Mouse (Mus musculus): ENCODE measurements at regions not wholly inside any gene's neighbourhood (a gene's known extent, or its start where the extent isn't known, plus 50 kb on each side); places are given as distances from the start of the nearest gene placed in this dataset.
A peak's percentile ranks its signal among the peaks of the same experiment; 100 is the strongest.

DNA sequence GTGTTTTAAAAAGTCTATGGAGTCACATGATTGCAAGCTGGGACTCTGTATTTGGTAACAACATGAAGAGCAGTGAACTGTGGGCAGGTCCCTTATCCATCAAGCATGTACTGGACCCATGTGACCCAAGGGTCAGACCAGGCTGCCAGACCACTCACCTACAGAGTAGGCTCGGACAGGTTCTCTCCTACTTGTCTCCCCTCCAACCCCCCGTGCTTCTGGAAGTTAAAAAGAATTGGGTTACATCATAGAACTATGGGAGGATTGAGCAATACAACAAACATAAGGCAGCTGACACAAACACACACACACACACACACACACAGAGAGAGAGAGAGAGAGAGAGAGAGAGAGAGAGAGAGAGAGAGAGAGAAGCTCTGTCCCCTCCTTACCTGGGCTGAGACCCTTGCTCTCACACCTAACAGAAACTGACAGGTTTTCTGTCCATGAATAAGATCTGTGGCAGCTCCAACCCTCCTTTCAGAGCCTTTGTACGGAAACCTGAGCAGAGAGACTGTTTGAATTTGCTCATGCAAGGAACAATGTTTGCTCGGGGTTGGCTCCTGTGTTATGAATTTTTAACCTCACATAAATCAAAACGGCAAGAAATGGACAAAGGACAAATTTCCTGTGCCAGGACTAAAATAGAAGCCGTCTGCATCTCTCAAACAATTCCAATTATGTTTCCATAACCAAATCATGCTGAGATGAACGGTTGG, 159.0 kb upstream of the Arl4c start:
- H3K9ac ChIP-seq (ENCODE audit: low read depth, low read length), result no peak overlapping the region
- WGBS, result 62% methylated on average over 7 of the region's 7 CpGs
- no peak for ATAC-seq

DNA sequence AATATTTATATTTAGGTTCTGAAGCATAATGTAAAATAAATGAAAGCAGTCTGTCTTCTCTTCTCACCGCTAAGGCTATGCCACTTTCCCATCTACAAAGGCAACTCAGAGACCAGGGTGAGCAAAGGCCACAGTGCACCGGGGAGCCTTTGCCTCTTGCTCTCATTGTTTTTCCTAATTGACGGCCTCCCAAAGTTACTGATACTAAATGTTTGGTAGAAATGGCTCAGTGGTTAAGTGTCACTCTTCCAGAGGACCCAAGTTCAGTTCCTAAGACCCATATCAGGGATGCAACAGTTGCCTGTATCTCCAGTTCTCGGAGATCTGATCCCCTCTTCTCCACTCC, 159.5 kb upstream of the Arl4c start:
- Histone ChIP-seq H3K9ac (ENCODE audit: low read depth, low read length) (no peak overlapping the region), H3K4me3 (ENCODE audit: low read length) (no peak overlapping the region), H3K27ac (ENCODE audit: low read depth, low read length) (peak overlapping the region; percentile 13; the same call in 1 of the 2 replicates), H3K9me3 (ENCODE audit: control insufficient read depth, low read length) (no peaks in the 10 kb centered on the region), H3K27me3 (replicated peaks; ENCODE audit: control insufficient read depth, insufficient read depth, low read length) (no peaks in the 10 kb centered on the region), H3K4me1 (ENCODE audit: control insufficient read depth, insufficient read depth, low read depth, low read length) (no peaks in the 10 kb centered on the region), H3K36me3 (ENCODE audit: control insufficient read depth, insufficient read depth, low read length) (no peaks in the 10 kb centered on the region), H3K4me2 (ENCODE audit: low read length) (no peak overlapping the region)
- WGBS, result 66% methylated on average over 4 of the region's 4 CpGs
- ATAC-seq, result no peak

More for the DNA sequence above, 159.0 kb upstream of the Arl4c start:
- H3K36me3 ChIP-seq (ENCODE audit: control insufficient read depth, insufficient read depth, low read length), result no peaks in the 10 kb centered on the region
- no peaks in the 10 kb centered on the region for H3K27me3 ChIP-seq (replicated peaks; ENCODE audit: control insufficient read depth, insufficient read depth, low read length)
- H3K4me1 ChIP-seq (ENCODE audit: control insufficient read depth, insufficient read depth, low read depth, low read length), result no peaks in the 10 kb centered on the region
- peak overlapping the region; percentile 13; the same call in 1 of the 2 replicates for H3K27ac ChIP-seq (ENCODE audit: low read depth, low read length)
- no peak overlapping the region for H3K4me2 ChIP-seq (ENCODE audit: low read length)
- H3K9me3 ChIP-seq (ENCODE audit: control insufficient read depth, low read length), result no peaks in the 10 kb centered on the region
- no peak overlapping the region for H3K4me3 ChIP-seq (ENCODE audit: low read length)

DNA sequence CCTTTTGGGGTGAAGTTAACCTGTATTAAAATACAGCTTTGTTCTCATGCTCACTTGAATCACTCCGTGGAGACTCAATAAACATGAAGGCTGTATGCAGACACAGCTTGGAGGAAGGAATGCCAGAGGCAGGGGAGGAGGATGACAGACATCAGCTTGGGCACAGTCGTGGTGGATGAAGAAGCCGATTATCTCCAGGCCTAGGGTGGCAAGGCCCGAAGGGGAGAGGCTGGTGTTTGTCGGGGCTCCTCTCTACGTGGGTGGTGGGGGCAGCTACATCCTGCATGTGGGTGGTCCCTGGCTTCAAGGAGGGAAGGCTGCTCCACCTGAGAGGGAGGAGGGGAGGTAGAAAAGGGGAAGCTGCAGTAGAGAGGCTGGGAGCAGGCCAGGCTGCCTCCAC, 163.4 kb upstream of the Arl4c start:
- Histone ChIP-seq H3K4me2 (ENCODE audit: low read length) (no peak overlapping the region), H3K9me3 (ENCODE audit: control insufficient read depth, low read length) (no peaks in the 10 kb centered on the region), H3K36me3 (ENCODE audit: control insufficient read depth, insufficient read depth, low read length) (no peaks in the 10 kb centered on the region), H3K27me3 (replicated peaks; ENCODE audit: control insufficient read depth, insufficient read depth, low read length) (no peaks in the 10 kb centered on the region), H3K4me3 (ENCODE audit: low read length) (no peak overlapping the region), H3K9ac (ENCODE audit: low read depth, low read length) (no peak overlapping the region), H3K4me1 (ENCODE audit: control insufficient read depth, insufficient read depth, low read depth, low read length) (no peaks in the 10 kb centered on the region), H3K27ac (ENCODE audit: low read depth, low read length) (no peak overlapping the region)
- ATAC-seq, result no peak
- 57% methylated on average over 6 of the region's 6 CpGs for WGBS

DNA sequence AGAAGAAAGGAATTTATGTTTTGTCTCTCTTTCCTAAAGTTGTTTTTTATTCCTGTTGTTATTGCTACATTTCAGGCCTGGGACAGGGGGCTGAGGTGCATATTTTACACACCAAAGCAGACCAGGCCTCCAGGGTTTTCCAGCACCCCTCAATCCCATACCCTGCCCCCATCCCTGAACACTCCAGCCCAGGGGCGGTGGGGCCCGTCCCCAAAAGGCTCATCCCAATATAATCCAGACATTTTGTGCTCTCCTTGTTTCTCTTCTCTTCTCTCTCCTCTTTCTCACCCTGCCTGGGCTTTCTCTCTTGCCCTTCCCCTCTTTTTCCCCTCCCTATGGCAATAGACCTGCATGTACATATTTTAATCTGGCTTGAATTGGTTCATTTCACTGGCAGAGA, 164.6 kb upstream of the Arl4c start:
- Histone ChIP-seq H3K27ac (ENCODE audit: low read depth, low read length) (no peak overlapping the region), H3K9ac (ENCODE audit: low read depth, low read length) (no peak overlapping the region), H3K4me2 (ENCODE audit: low read length) (no peak overlapping the region), H3K9me3 (ENCODE audit: control insufficient read depth, low read length) (no peaks in the 10 kb centered on the region), H3K4me3 (ENCODE audit: low read length) (no peak overlapping the region), H3K27me3 (replicated peaks; ENCODE audit: control insufficient read depth, insufficient read depth, low read length) (no peaks in the 10 kb centered on the region), H3K36me3 (ENCODE audit: control insufficient read depth, insufficient read depth, low read length) (no peaks in the 10 kb centered on the region), H3K4me1 (ENCODE audit: control insufficient read depth, insufficient read depth, low read depth, low read length) (no peaks in the 10 kb centered on the region)
- 84% methylated on average over 2 of the region's 2 CpGs for WGBS
- ATAC-seq, result no peak

DNA sequence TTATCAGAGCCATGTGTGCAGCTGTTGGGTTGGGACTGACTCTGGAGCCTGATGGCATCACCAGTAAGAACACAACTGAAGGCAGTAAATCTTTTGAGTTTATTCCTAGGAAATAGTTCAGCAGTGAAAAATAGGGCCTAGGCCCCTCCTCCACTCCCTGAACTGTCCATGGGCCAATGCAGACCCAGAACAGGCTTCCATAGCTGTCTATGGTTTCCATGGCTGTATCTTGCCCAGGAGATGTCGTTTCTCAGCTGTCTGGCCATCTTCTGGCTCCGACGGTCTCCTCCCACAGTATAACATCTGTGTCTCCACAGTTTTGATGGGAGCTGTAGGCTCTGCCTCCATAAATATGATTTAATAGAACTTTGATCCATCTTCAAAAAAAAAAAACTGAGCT, 165.1 kb upstream of the Arl4c start:
- Histone ChIP-seq H3K9me3 (ENCODE audit: control insufficient read depth, low read length) (no peaks in the 10 kb centered on the region), H3K4me3 (ENCODE audit: low read length) (no peak overlapping the region), H3K4me1 (ENCODE audit: control insufficient read depth, insufficient read depth, low read depth, low read length) (no peaks in the 10 kb centered on the region), H3K9ac (ENCODE audit: low read depth, low read length) (no peak overlapping the region), H3K36me3 (ENCODE audit: control insufficient read depth, insufficient read depth, low read length) (no peaks in the 10 kb centered on the region), H3K4me2 (ENCODE audit: low read length) (no peak overlapping the region), H3K27me3 (replicated peaks; ENCODE audit: control insufficient read depth, insufficient read depth, low read length) (no peaks in the 10 kb centered on the region), H3K27ac (ENCODE audit: low read depth, low read length) (no peak overlapping the region)
- 81% methylated on average over 3 of the region's 3 CpGs for WGBS
- ATAC-seq, result no peak

DNA sequence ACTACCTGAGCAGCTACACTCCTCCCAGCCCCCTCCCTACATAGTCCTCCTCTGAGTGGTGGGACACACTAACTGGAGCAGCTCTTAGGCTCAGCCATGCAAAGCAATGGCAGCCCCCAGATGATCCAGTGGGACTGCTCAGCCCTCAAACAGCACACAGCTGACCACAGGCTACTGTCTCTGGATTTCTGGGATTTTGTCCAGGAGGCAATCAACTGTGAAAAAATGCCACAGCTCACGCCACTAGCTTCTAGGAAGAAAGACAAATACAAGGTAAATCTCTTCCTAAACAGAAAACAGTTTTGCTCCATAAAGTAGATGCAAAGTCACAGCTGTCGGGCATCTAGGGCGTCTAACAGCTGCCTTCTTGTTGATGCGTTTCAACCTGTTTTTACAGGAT, 167.9 kb upstream of the Arl4c start:
- H3K27ac ChIP-seq (ENCODE audit: low read depth, low read length), result no peak overlapping the region
- ATAC-seq, result peak; percentile 70; the same call in 1 of the 2 replicates
- WGBS, result 64% methylated on average over 4 of the region's 4 CpGs
- no peak overlapping the region for H3K4me2 ChIP-seq (ENCODE audit: low read length)
- H3K27me3 ChIP-seq (replicated peaks; ENCODE audit: control insufficient read depth, insufficient read depth, low read length), result no peaks in the 10 kb centered on the region
- H3K9me3 ChIP-seq (ENCODE audit: control insufficient read depth, low read length), result no peaks in the 10 kb centered on the region
- H3K9ac ChIP-seq (ENCODE audit: low read depth, low read length), result no peak overlapping the region
- no peaks in the 10 kb centered on the region for H3K36me3 ChIP-seq (ENCODE audit: control insufficient read depth, insufficient read depth, low read length)
- H3K4me3 ChIP-seq (ENCODE audit: low read length), result no peak overlapping the region
- H3K4me1 ChIP-seq (ENCODE audit: control insufficient read depth, insufficient read depth, low read depth, low read length), result no peaks in the 10 kb centered on the region

DNA sequence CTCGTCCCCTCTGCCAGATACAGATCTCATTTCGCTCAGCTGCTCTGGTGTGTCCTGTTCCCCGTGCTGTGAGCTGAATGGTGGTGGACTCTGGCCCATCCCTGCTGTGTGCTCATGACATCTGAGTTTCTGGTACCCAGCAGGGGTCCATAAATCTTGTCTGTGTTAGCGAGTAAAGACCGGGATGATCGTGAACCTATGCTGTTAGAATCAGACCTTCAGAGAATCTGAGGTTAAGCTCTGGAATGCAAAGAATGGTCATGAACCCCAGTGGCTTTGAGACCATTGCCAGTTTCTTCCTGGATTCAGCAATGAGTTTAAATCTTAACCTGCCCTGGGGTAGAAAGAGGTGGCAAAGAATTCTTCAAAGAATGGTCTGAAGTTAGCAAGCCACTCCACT, 173.3 kb upstream of the Arl4c start:
- Histone ChIP-seq H3K27ac (ENCODE audit: low read depth, low read length) (no peak overlapping the region), H3K9ac (ENCODE audit: low read depth, low read length) (no peak overlapping the region), H3K4me3 (ENCODE audit: low read length) (no peak overlapping the region), H3K27me3 (replicated peaks; ENCODE audit: control insufficient read depth, insufficient read depth, low read length) (no peaks in the 10 kb centered on the region), H3K4me2 (ENCODE audit: low read length) (no peak overlapping the region), H3K36me3 (ENCODE audit: control insufficient read depth, insufficient read depth, low read length) (no peaks in the 10 kb centered on the region), H3K4me1 (ENCODE audit: control insufficient read depth, insufficient read depth, low read depth, low read length) (no peaks in the 10 kb centered on the region), H3K9me3 (ENCODE audit: control insufficient read depth, low read length) (no peaks in the 10 kb centered on the region)
- no peak for ATAC-seq
- 66% methylated on average over 6 of the region's 6 CpGs for WGBS

DNA sequence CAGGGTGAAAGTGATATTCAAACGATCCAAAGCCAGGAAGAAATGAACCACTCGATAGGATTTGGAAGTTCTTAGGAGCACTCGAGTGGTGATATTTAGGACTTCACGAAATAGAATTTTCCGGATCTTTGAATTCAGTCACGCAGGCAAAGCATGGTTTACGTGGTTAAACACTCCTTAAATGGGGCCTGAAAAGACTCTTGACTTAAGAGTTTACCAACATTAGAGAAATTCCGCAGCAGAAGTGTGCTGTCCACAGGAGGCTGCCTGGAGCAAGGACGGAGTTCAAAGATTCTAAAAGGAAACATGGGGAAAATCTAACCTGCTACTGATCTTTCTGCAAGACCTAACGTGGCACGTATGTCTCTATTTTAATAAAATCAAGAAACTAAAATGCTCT, 175.4 kb upstream of the Arl4c start:
- no peak overlapping the region for H3K27ac ChIP-seq (ENCODE audit: low read depth, low read length)
- H3K27me3 ChIP-seq (replicated peaks; ENCODE audit: control insufficient read depth, insufficient read depth, low read length), result no peaks in the 10 kb centered on the region
- no peak overlapping the region for H3K4me3 ChIP-seq (ENCODE audit: low read length)
- H3K4me2 ChIP-seq (ENCODE audit: low read length), result no peak overlapping the region
- no peaks in the 10 kb centered on the region for H3K9me3 ChIP-seq (ENCODE audit: control insufficient read depth, low read length)
- no peaks in the 10 kb centered on the region for H3K36me3 ChIP-seq (ENCODE audit: control insufficient read depth, insufficient read depth, low read length)
- no peak overlapping the region for H3K9ac ChIP-seq (ENCODE audit: low read depth, low read length)
- H3K4me1 ChIP-seq (ENCODE audit: control insufficient read depth, insufficient read depth, low read depth, low read length), result no peaks in the 10 kb centered on the region
- whole genome bisulfite sequencing, result 93% methylated on average over 11 of the region's 11 CpGs
- no peak for ATAC-seq

DNA sequence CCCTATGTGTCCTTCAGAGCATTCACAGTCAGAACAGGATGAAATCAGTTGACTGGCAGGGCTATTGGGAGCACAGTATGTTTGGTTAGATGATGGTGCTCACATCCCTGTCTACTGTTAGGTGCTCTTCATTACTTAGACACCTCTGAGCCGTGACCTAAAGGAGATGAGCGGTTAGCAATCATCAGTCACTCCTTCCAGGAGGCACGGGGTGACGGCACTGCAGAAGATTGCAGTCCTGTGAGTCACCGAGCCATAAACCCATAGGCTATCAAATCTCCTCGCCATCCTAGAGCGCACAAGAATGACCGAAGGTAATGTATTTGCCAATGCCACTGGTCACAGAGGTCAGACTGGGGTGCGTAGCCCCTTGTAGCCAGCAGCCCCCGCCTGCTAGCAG, 176.8 kb upstream of the Arl4c start:
- no peaks in the 10 kb centered on the region for H3K27me3 ChIP-seq (replicated peaks; ENCODE audit: control insufficient read depth, insufficient read depth, low read length)
- H3K4me3 ChIP-seq (ENCODE audit: low read length), result no peak overlapping the region
- WGBS, result 80% methylated on average over 10 of the region's 10 CpGs
- H3K4me2 ChIP-seq (ENCODE audit: low read length), result no peak overlapping the region
- H3K9me3 ChIP-seq (ENCODE audit: control insufficient read depth, low read length), result no peaks in the 10 kb centered on the region
- no peak for ATAC-seq
- H3K27ac ChIP-seq (ENCODE audit: low read depth, low read length), result no peak overlapping the region
- H3K4me1 ChIP-seq (ENCODE audit: control insufficient read depth, insufficient read depth, low read depth, low read length), result no peaks in the 10 kb centered on the region
- no peaks in the 10 kb centered on the region for H3K36me3 ChIP-seq (ENCODE audit: control insufficient read depth, insufficient read depth, low read length)
- H3K9ac ChIP-seq (ENCODE audit: low read depth, low read length), result no peak overlapping the region

DNA sequence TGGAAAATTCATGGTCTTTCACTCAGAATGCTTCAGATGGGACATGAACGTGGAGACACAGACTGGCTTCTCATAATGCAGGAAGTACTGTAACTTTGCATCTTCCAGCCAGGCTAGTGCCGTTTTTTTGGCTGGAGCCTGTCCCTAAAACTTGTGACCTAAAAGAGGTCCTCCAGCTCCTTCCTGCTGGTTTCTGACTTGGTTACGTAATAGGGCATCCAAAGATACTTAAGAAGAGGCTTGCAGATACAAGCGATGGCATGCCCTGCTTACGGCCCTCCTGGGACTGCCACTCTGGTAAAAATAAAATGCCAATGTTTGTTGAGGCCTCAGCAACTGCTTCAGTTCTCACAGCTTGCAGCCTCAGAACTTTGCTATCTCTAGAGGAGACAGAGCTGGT, 177.3 kb upstream of the Arl4c start:
- H3K9me3 ChIP-seq (ENCODE audit: control insufficient read depth, low read length), result no peaks in the 10 kb centered on the region
- WGBS, result 89% methylated on average over 5 of the region's 5 CpGs
- no peak overlapping the region for H3K9ac ChIP-seq (ENCODE audit: low read depth, low read length)
- no peaks in the 10 kb centered on the region for H3K27me3 ChIP-seq (replicated peaks; ENCODE audit: control insufficient read depth, insufficient read depth, low read length)
- H3K4me3 ChIP-seq (ENCODE audit: low read length), result no peak overlapping the region
- ATAC-seq, result no peak
- no peak overlapping the region for H3K4me2 ChIP-seq (ENCODE audit: low read length)
- H3K27ac ChIP-seq (ENCODE audit: low read depth, low read length), result no peak overlapping the region
- H3K36me3 ChIP-seq (ENCODE audit: control insufficient read depth, insufficient read depth, low read length), result no peaks in the 10 kb centered on the region
- H3K4me1 ChIP-seq (ENCODE audit: control insufficient read depth, insufficient read depth, low read depth, low read length), result no peaks in the 10 kb centered on the region

Data from hindbrain, embryonic 16.5 days (tissue).